Mouse (Mus musculus): ENCODE measurements around the gene Inafm1. TPM values are rescaled to one million over a fixed set of nuclear protein-coding genes. Genes with fewer than 3 reads are reported as not detected.

The Inafm1 gene
- total and polyA plus RNA-seq, 3 experiments = 50.7 to 87.6 TPM; not detected in 1

- peak; percentile 82 for DNase-seq (ENCODE audit: low read depth, low spot score)
- peak overlapping the region; percentile 3; the same call in 1 of the 2 replicates for H3K27ac ChIP-seq (ENCODE audit: control insufficient read depth, low read depth, low read length)
- peaks cover 0 to 6% of the 10 kb centered on the region in 2 experiments; a peak in 3 of 4 replicates for H3K36me3 ChIP-seq (ENCODE audit: control insufficient read depth in 1 of 2, insufficient read depth in 2 of 2, low read length in 2 of 2)
- H3K9ac ChIP-seq (ENCODE audit: control insufficient read depth, low read depth, low read length, poor library complexity, severe bottlenecking) = peak overlapping the region; percentile 37
- H3K27me3 ChIP-seq (ENCODE audit: control insufficient read depth in 1 of 2, insufficient read depth in 2 of 2, low read length in 2 of 2) = no peaks in the 10 kb centered on the region
- peak; percentile 25 for TF ChIP-seq SIN3A (IDR thresholded peaks at IDR 0.05; ENCODE audit: low read length)
- TF ChIP-seq NELFE (IDR thresholded peaks at IDR 0.05; ENCODE audit: low read depth, low read length) = 0 out of 2 replicates have a peak, but pooled peaks have one; percentile 12
- TF ChIP-seq MYB (IDR thresholded peaks at IDR 0.05; ENCODE audit: low read depth, low read length) = 0 out of 2 replicates have a peak, but pooled peaks have one; percentile 16
- TF ChIP-seq ELF1 (IDR thresholded peaks at IDR 0.05; ENCODE audit: low read depth, low read length) = 0 out of 2 replicates have a peak, but pooled peaks have one; percentile 4
- no peak for TF ChIP-seq MAZ (IDR thresholded peaks at IDR 0.05; ENCODE audit: low read depth, low read length)
- no peak for TF ChIP-seq MEF2A (IDR thresholded peaks at IDR 0.05; ENCODE audit: extremely low read depth, insufficient replicate concordance, low read depth, low read length, poor library complexity, severe bottlenecking)
- no peak for TF ChIP-seq GABPA (IDR thresholded peaks at IDR 0.05; ENCODE audit: low read depth, low read length)
- no peak for TF ChIP-seq TAL1 (IDR thresholded peaks at IDR 0.05; ENCODE audit: low read length)
- TF ChIP-seq POLR2A (IDR thresholded peaks at IDR 0.05; ENCODE audit: control insufficient read depth in 1 of 2, insufficient read depth in 1 of 2, low read depth in 1 of 2, low read length in 2 of 2, poor library complexity in 1 of 2) = no peak
- no peak for TF ChIP-seq USF2 (IDR thresholded peaks at IDR 0.05; ENCODE audit: borderline replicate concordance in 1 of 2, insufficient read depth in 1 of 2, low read depth in 1 of 2, low read length in 2 of 2)
- TF ChIP-seq ZKSCAN1 (IDR thresholded peaks at IDR 0.05; ENCODE audit: low read depth, low read length) = no peak
- H3K9me3 ChIP-seq (replicated peaks; ENCODE audit: insufficient read depth, low read length) = no peaks in the 10 kb centered on the region
- peak overlapping the region; percentile 65 to 77 for H3K4me3 ChIP-seq (ENCODE audit: control insufficient read depth in 1 of 2, insufficient read depth in 1 of 2, low read depth in 2 of 2, low read length in 2 of 2)
- H3K79me2 ChIP-seq (ENCODE audit: control insufficient read depth, insufficient read depth, low read length, poor library complexity) = peaks cover 12% of the 10 kb centered on the region
- H3K4me1 ChIP-seq (ENCODE audit: control insufficient read depth in 1 of 2, insufficient read depth in 2 of 2, low read length in 2 of 2) = peaks cover 0 to 12% of the 10 kb centered on the region in 2 experiments; a peak in 2 of 4 replicates
Measured at GRCm38 (mm10) chr7:16285450-16286025, 12.1 kb upstream of the Inafm1 start.

- Histone ChIP-seq H3K27me3 (ENCODE audit: control insufficient read depth in 1 of 2, insufficient read depth in 2 of 2, low read length in 2 of 2) (no peaks in the 10 kb centered on the region), H3K27ac (ENCODE audit: control insufficient read depth, low read depth, low read length) (no peak overlapping the region), H3K9ac (ENCODE audit: control insufficient read depth, low read depth, low read length, poor library complexity, severe bottlenecking) (0 out of 2 replicates have a peak overlapping the region, but pooled peaks have one; percentile 2), H3K36me3 (ENCODE audit: control insufficient read depth in 1 of 2, insufficient read depth in 2 of 2, low read length in 2 of 2) (peaks cover 0 to 6% of the 10 kb centered on the region in 2 experiments; a peak in 3 of 4 replicates), H3K4me3 (ENCODE audit: control insufficient read depth in 1 of 2, insufficient read depth in 1 of 2, low read depth in 2 of 2, low read length in 2 of 2) (peak overlapping the region in 1 of 2 experiments; percentile 65; a peak in 1 of 4 replicates), H3K4me1 (ENCODE audit: control insufficient read depth in 1 of 2, insufficient read depth in 2 of 2, low read length in 2 of 2) (peaks cover 0 to 12% of the 10 kb centered on the region in 2 experiments; a peak in 2 of 4 replicates), H3K9me3 (replicated peaks; ENCODE audit: insufficient read depth, low read length) (no peaks in the 10 kb centered on the region), H3K79me2 (ENCODE audit: control insufficient read depth, insufficient read depth, low read length, poor library complexity) (peaks cover 12% of the 10 kb centered on the region)
- TF ChIP-seq CHD1 (IDR thresholded peaks at IDR 0.05; ENCODE audit: low read depth, low read length) (no peak), MAZ (IDR thresholded peaks at IDR 0.05; ENCODE audit: low read depth, low read length) (no peak), POLR2A (IDR thresholded peaks at IDR 0.05; ENCODE audit: control insufficient read depth in 1 of 2, insufficient read depth in 1 of 2, low read depth in 1 of 2, low read length in 2 of 2, poor library complexity in 1 of 2) (no peak), USF1 (IDR thresholded peaks at IDR 0.05; ENCODE audit: low read depth, low read length) (no peak), RCOR1 (IDR thresholded peaks at IDR 0.05; ENCODE audit: low read depth, low read length) (no peak), CHD2 (IDR thresholded peaks at IDR 0.05; ENCODE audit: low read length) (no peak)
- no peak for DNase-seq (ENCODE audit: low read depth, low spot score)
Measured at GRCm38 (mm10) chr7:16284904-16285303, 11.5 kb upstream of the Inafm1 start.

Data from MEL (cell line).